Mouse (Mus musculus) hindbrain, postnatal 0 days (tissue): ENCODE data around the gene Pla2g4c. TPM values are rescaled to one million over a fixed set of nuclear protein-coding genes. Genes with fewer than 3 reads are reported as not detected.

ENCODE experiments used
- ATAC-seq: fragments of 200-750 bp; cut with Nextera tagmentation; 2 replicates; pipeline ENCODE4 v1.8.0; 2017; ENCODE audit warnings: mild to moderate bottlenecking, moderate TSS enrichment, moderate library complexity
- DNase-seq: peaks from one replicate; pipeline ENCODE4 v3.0.0-alpha.2; 2015; ENCODE audit warnings: low spot score
- H3K27ac ChIP-seq: fragments of 300-500 bp; sonication (generic); 2 replicates; pipeline ENCODE4 v1.5.1; 2014; ENCODE audit warnings: mild to moderate bottlenecking
- H3K27me3 ChIP-seq: fragments of 300-500 bp; sonication (generic); 2 replicates; pipeline ENCODE4 v1.6.1; 2014; ENCODE audit warnings: low read length, mixed read lengths; ENCODE audit not compliant: insufficient read depth
- H3K36me3 ChIP-seq: fragments of 300-500 bp; sonication (generic); 2 replicates; pipeline ENCODE4 v1.6.1; 2014; ENCODE audit warnings: low read length, mixed read lengths; ENCODE audit not compliant: insufficient read depth
- H3K4me1 ChIP-seq: fragments of 300-500 bp; sonication (generic); 2 replicates; pipeline ENCODE4 v1.6.1; 2014; ENCODE audit warnings: antibody characterized with exemption, low read length, mixed read lengths; ENCODE audit not compliant: insufficient read depth
- H3K4me2 ChIP-seq: fragments of 300-500 bp; sonication (generic); 2 replicates; pipeline ENCODE4 v1.6.1; 2014; ENCODE audit warnings: low read depth, mild to moderate bottlenecking, low read length, moderate library complexity, mixed read lengths
- H3K4me3 ChIP-seq: fragments of 300-500 bp; sonication (generic); 2 replicates; pipeline ENCODE4 v1.5.1; 2014; ENCODE audit warnings: low read length
- H3K9ac ChIP-seq: fragments of 300-500 bp; sonication (generic); replicated peaks from 2 replicates; pipeline ENCODE4 v1.6.1; 2014; ENCODE audit warnings: mild to moderate bottlenecking, low read length, moderate library complexity, mixed read lengths
- H3K9me3 ChIP-seq: fragments of 300-500 bp; sonication (generic); 2 replicates; pipeline ENCODE4 v1.6.1; 2016; ENCODE audit warnings: low read length, mixed read lengths
- CTCF ChIP-seq: IDR thresholded peaks from 2 replicates; pipeline ENCODE4 v1.5.1; 2016; ENCODE audit warnings: antibody characterized with exemption, control low read depth, low read depth
- WGBS: fragments of 180-500 bp; shearing (Covaris S2); extraction: QIAGEN DNeasy Blood & Tissue Kit; methylation state at CpG from one replicate; pipeline ENCODE4 v1.1.7; 2014; 5-methylcytosine and 5-hydroxymethylcytosine counted together
- polyA plus RNA-seq: library from polyadenylated mRNA; unstranded; fragments of >200 nt; fragmentation: Nextera tagmentation; extraction: Ambion mirVana; gene quantifications from 2 replicates; pipeline ENCODE4 v1.2.1, GENCODE M21; 2015
- total RNA-seq: library from RNA; depleted of rRNA; stranded (reverse); fragments of >200 nt; gene quantifications from 2 replicates; pipeline ENCODE4 v1.2.3, GENCODE M21; 2014; rRNA removed

Pla2g4c gene
- total and polyA plus RNA-seq, 2 experiments from 2014 or later, result 0.19 to 0.84 TPM

GRCm38 (mm10) chr7:13321424-13321823 is 3.0 kb upstream of the Pla2g4c start:
- WGBS, result 90% methylated on average over 3 of the region's 3 CpGs
- no peaks in the 10 kb centered on the region for H3K27me3 ChIP-seq

DNA sequence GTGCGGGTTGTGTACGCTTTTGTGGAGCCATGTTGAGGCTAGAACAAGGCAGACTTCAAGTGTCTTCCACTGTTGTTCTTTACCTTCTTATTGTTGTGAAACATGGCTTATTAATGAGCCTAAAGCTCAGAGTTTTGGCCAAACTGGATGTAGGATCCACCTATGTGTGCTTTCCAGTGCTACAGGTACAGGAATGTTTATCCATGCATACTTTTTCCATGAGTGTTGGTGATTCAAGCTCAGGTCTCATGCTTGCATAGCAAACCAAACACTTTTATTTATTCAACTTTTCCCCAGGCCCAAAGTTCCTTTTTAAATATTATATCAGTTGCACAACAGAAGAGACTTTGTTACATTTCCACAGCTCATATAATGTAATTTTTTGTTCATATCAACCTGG is 6.1 kb downstream of the Pla2g4c start:
- no peaks in the 10 kb centered on the region for H3K27me3 ChIP-seq
- H3K36me3 ChIP-seq, result no peaks in the 10 kb centered on the region; the same call in 1 of the 2 replicates
- no peak overlapping the region for H3K4me3 ChIP-seq
- no peak for DNase-seq
- no peaks in the 10 kb centered on the region for H3K9me3 ChIP-seq
- no peak overlapping the region for H3K9ac ChIP-seq
- TF ChIP-seq CTCF, result no peak
- H3K27ac ChIP-seq, result no peak overlapping the region
- H3K4me1 ChIP-seq, result no peaks in the 10 kb centered on the region
- WGBS, result 100% methylated on average over 2 of the region's 2 CpGs
- ATAC-seq, result no peak
- H3K4me2 ChIP-seq, result no peak overlapping the region

More at GRCm38 (mm10) chr7:13321424-13321823, 3.0 kb upstream of the Pla2g4c start:
- DNase-seq (no peak), ATAC-seq (no peak)
- Histone ChIP-seq H3K36me3 (no peaks in the 10 kb centered on the region), H3K4me1 (no peaks in the 10 kb centered on the region), H3K4me2 (no peak overlapping the region), H3K4me3 (no peak overlapping the region), H3K9me3 (no peaks in the 10 kb centered on the region), H3K27ac (no peak overlapping the region), H3K9ac (no peak overlapping the region)
- TF ChIP-seq CTCF, result no peak

- Histone ChIP-seq H3K9me3 (peaks cover 3% of the 10 kb centered on the region; the same call in 1 of the 2 replicates), H3K4me2 (no peak overlapping the region), H3K36me3 (no peaks in the 10 kb centered on the region), H3K9ac (no peak overlapping the region), H3K27me3 (no peaks in the 10 kb centered on the region), H3K4me1 (no peaks in the 10 kb centered on the region), H3K4me3 (no peak overlapping the region), H3K27ac (no peak overlapping the region)
- DNase-seq, result no peak
- ATAC-seq, result no peak
- TF ChIP-seq CTCF, result no peak
These were observed 31.5 kb downstream of the Pla2g4c start for GRCm38 (mm10) chr7:13355943-13356342.

- no peaks in the 10 kb centered on the region for H3K9me3 ChIP-seq
- no peak overlapping the region for H3K9ac ChIP-seq
- no peak overlapping the region for H3K27ac ChIP-seq
- WGBS, result 81% methylated on average over 2 of the region's 2 CpGs
- H3K4me3 ChIP-seq, result no peak overlapping the region
- H3K36me3 ChIP-seq, result no peaks in the 10 kb centered on the region
- no peak overlapping the region for H3K4me2 ChIP-seq
- H3K4me1 ChIP-seq, result no peaks in the 10 kb centered on the region
- no peak for DNase-seq
- ATAC-seq, result no peak
- no peaks in the 10 kb centered on the region for H3K27me3 ChIP-seq
- TF ChIP-seq CTCF, result no peak
These were observed 56.1 kb downstream of the Pla2g4c start for GRCm38 (mm10) chr7:13380588-13380987.

- no peak for TF ChIP-seq CTCF
- no peak within 1 kb of the TSS for H3K27ac ChIP-seq
- no peak within 1 kb of the TSS for H3K9ac ChIP-seq
- no peaks in the 10 kb centered on the region for H3K36me3 ChIP-seq
- no peaks in the 10 kb centered on the region for H3K27me3 ChIP-seq
- no peak within 1 kb of the TSS for H3K4me2 ChIP-seq
- H3K4me3 ChIP-seq, result no peak within 1 kb of the TSS
- H3K9me3 ChIP-seq, result 0 out of 2 replicates have a peak, but pooled peaks cover 3% of the 10 kb centered on the region
- WGBS, result 88% methylated on average over 1 of the region's 1 CpGs
- DNase-seq (no peak), ATAC-seq (no peak)
- no peaks in the 10 kb centered on the region for H3K4me1 ChIP-seq
These were observed 73.4 kb downstream of the Pla2g4c start, which contains the start of gene Cabp5 for GRCm38 (mm10) chr7:13397832-13398231. TSS of gene Cabp5 (plus strand) at chr7:13398132.

Other genes with a start within 250 kb of the Pla2g4c start
- gene Vmn1r85, start 229.5 kb upstream of the Pla2g4c start, total RNA-seq, result 0.43 and 0.58 TPM in 2 replicates
- gene Vmn1r85, start 229.5 kb upstream of the Pla2g4c start, polyA plus RNA-seq, result 0.25 and 0.28 TPM in 2 replicates
- gene Vmn1r86, start 204.7 kb upstream of the Pla2g4c start, total RNA-seq, result not detected in 2 replicates
- gene Vmn1r86, start 204.7 kb upstream of the Pla2g4c start, polyA plus RNA-seq, result not detected in 2 replicates
- not detected in 2 replicates for gene Vmn1r87, start 184.5 kb upstream of the Pla2g4c start, total RNA-seq
- gene Vmn1r87, start 184.5 kb upstream of the Pla2g4c start, polyA plus RNA-seq, result not detected in 2 replicates
- not detected in 2 replicates for gene Vmn1r88, start 165.1 kb upstream of the Pla2g4c start, total RNA-seq
- gene Vmn1r88, start 165.1 kb upstream of the Pla2g4c start, polyA plus RNA-seq, result 0.01 TPM in 1 of 2 replicates, not detected in the other
- not detected in 2 replicates for gene Vmn1r89, start 111.6 kb upstream of the Pla2g4c start, total RNA-seq
- not detected in 2 replicates for gene Vmn1r89, start 111.6 kb upstream of the Pla2g4c start, polyA plus RNA-seq
- 11.9 TPM in 2 replicates for gene Lig1, start 47.4 kb upstream of the Pla2g4c start, total RNA-seq
- 41.7 and 45.4 TPM in 2 replicates for gene Lig1, start 47.4 kb upstream of the Pla2g4c start, polyA plus RNA-seq
- 7.2 and 7.9 TPM in 2 replicates for gene Zswim9, start 45.9 kb upstream of the Pla2g4c start, total RNA-seq
- 7.3 and 8.6 TPM in 2 replicates for gene Zswim9, start 45.9 kb upstream of the Pla2g4c start, polyA plus RNA-seq
- not detected in 2 replicates for gene Cabp5, start 73.5 kb downstream of the Pla2g4c start, total RNA-seq
- not detected in 2 replicates for gene Cabp5, start 73.5 kb downstream of the Pla2g4c start, polyA plus RNA-seq
- not detected in 2 replicates for gene Bsph1, start 126.2 kb downstream of the Pla2g4c start, total RNA-seq
- gene Bsph1, start 126.2 kb downstream of the Pla2g4c start, polyA plus RNA-seq, result not detected in 2 replicates
- gene Bsph2, start 246.4 kb downstream of the Pla2g4c start, total RNA-seq, result not detected in 2 replicates
- gene Bsph2, start 246.4 kb downstream of the Pla2g4c start, polyA plus RNA-seq, result not detected in 2 replicates